Mouse (Mus musculus) lung, adult 2 months (tissue): Measurements from ENCODE around the gene Swt1.

Experiments used
- CTCF ChIP-seq: fragments of 200-500 bp; IDR thresholded peaks from 2 replicates; pipeline ENCODE4 v1.5.1; 2011; ENCODE audit warnings: mild to moderate bottlenecking, low read length, control low read depth; ENCODE audit not compliant: insufficient read depth
- POLR2A ChIP-seq: fragments of 200-500 bp; IDR thresholded peaks from 2 replicates; pipeline ENCODE4 v1.6.1; 2011; ENCODE audit warnings: low read depth, mild to moderate bottlenecking, control low read depth, low read length, borderline replicate concordance; ENCODE audit errors: extremely low read depth

DNA sequence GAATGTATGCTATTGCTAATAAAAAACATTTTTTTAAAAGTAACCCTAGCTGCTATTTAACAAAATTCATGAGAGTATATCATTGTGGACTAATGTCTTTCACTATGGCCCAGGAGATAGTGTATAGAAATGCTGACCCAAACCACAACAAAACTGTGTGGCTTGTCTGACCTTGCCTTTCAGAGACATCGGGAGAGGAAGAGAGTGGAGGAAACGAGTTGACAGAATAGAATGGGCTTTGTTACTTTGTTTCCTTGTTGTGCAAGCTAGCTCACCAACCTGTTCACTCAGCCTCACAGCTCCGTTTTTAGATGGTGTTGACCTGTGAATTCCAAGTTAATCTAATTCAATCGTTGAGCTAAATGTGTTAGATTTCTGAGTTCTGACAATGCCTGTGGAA is 107.8 kb downstream of the Swt1 start:
- TF ChIP-seq POLR2A (no peak), CTCF (no peak)
